Mouse (Mus musculus) neutrophil, adult 5-6 weeks (primary cell): ENCODE data around the gene R3hcc1l. TPM values are rescaled to one million over a fixed set of nuclear protein-coding genes. Genes with fewer than 3 reads are reported as not detected.

Source experiments
- ATAC-seq: fragments of 151-379, 151-347 bp; 2 replicates; pipeline ENCODE4 v1.8.0; 2017; ENCODE audit warnings: mild to moderate bottlenecking, moderate TSS enrichment; ENCODE audit not compliant: insufficient number of reproducible peaks, poor library complexity, low FRiP score, severe bottlenecking; ENCODE audit errors: extremely low read depth
- total RNA-seq: library from RNA; stranded (forward); fragments of 200-1000 nt; gene quantifications from 2 replicates; pipeline ENCODE4 v1.2.3, GENCODE M21; 2017

Gene R3hcc1l
- total RNA-seq, 1 experiment from 2014 or later: 42.2 TPM

DNA sequence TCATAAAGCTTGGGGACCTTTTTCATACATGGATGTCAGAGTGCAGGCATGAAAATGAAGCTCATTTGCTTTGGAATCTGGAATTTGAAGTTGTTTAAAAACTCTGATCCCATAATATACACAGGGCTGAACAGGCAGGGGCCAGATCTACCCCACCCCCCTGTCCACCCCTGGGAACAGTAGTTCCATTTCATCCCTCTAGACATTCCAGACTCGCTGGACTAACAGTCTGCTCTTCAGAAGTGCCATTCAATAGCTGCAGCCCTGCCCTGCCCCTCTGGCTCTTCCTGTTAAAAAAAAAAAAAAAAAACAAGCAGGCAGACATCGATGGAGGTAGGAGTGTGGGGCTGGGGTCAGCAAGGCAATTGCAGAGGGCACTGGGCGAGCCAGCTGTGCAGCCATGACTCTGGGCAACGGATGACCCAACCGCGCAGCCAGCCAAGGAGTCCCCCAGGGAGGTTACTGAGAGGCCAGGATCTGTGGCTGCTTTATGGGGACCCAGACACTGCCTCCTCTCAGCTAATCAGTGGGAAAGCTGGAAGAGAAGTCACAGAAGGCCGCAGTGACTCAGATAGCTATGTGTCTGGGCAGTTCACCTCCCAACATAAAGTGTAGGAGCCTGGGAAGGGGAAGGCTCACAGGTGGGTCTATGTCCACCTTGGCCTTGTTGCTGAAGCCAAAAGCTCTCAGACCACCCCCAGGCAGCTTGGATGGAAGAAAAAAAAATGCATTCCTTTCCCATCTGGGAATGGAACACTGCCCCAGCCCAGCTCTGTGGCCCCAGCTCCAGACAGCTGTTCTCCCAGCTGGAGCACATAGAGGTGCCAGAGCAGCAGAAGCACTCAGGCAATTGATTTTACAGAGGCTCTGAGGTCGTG lies 120.3 kb downstream of the R3hcc1l start:
- ATAC-seq: no peak

DNA sequence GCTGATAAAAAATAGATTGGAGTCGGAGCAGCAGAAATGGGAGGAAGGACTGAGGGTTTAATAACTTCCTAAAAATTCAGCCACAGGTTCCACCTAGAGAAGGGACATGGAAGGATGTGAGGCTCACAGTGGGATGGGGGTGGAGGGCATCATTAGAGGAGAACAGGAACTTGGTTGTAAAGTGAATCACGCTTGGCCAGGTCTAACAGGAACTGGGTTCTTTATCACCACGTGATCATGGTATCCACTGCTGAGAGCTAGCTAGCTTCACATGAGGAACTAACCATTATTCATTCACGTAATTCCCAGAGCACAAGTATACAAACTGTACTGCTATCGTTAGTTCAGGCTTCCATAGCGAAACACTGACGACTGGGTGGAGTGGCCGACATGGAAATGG lies 121.0 kb downstream of the R3hcc1l start:
- no peak for ATAC-seq

DNA sequence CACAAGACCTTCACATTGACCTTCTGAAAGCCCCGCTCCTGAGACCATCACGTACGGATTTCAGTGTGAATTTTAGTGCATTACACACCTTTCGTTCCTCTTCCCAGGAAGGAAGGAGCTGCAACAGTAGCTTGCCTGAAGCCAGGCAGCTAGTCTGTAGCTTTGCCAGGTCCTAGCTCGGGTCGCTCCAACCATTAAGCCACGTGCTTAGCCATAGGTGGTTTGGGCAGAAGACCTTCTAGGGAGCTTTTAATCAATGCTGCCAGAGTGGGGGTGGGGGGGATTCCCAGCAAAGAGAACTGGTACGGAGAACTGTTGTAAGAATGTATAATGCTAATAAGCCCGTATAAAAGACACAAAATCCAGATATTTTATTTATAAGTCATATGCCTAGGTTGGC lies 121.7 kb downstream of the R3hcc1l start:
- no peak for ATAC-seq

Other genes starting within 250 kb of the R3hcc1l start
- 0.23 TPM in 1 of 2 replicates, not detected in the other for gene Crtac1, start 87.0 kb upstream of the R3hcc1l start, total RNA-seq
- not detected in 2 replicates for gene Loxl4, start 94.1 kb downstream of the R3hcc1l start, total RNA-seq
- gene Pyroxd2, start 234.0 kb downstream of the R3hcc1l start, total RNA-seq: 0.35 and 1.8 TPM in 2 replicates